Mouse (Mus musculus) erythroblast, embryonic 14.5 days (primary cell): ENCODE results near the gene Glul.

Experiments used
- GATA1 ChIP-seq: IDR thresholded peaks from 2 replicates; pipeline ENCODE4 v1.6.1; 2012; ENCODE audit warnings: low read length, inconsistent platforms, mixed read lengths
- TAL1 ChIP-seq: IDR thresholded peaks from 3 replicates; pipeline ENCODE4 v1.6.1; 2012; ENCODE audit warnings: low read length, inconsistent platforms, mixed read lengths

DNA sequence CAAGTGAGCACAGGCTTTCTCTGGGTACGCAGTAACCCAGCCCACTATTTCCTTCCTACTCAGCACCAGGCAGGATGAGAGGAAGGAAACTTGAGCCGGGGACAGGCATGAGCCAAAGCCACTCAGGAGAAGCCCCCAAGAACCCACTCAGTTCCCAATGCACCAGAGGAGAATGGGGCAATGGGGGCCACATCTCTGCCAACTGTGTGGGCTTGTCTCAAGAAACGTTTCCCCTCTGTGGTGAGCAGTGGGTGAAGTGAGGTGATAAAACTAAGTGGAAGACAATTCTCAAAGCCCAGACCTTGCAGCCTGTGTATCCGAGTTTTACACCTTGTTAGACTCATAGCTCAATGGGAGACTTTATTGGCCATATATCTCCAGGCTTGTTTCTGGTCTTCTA is 8.3 kb upstream of the Glul start, which contains the start of gene Teddm1a:
- no peak for TF ChIP-seq GATA1
- no peak for TF ChIP-seq TAL1
